Mouse (Mus musculus): Measurements from ENCODE around the gene Gpx2. TPM values are rescaled to one million over a fixed set of nuclear protein-coding genes. Genes with fewer than 3 reads are reported as not detected.

Gene Gpx2
- polyA plus RNA-seq, 2 experiments: 0.06 TPM; not detected in 1

GRCm38 (mm10) chr12:76822002-76822650 is 26.8 kb upstream of the Gpx2 start:
- Histone ChIP-seq H3K27ac (no peak overlapping the region), H3K27me3 (ENCODE audit: control insufficient read depth, insufficient read depth, low read length) (peaks cover 53% of the 10 kb centered on the region), H3K4me2 (ENCODE audit: low read depth) (peak overlapping the region; percentile 65), H3K9ac (replicated peaks) (no peak overlapping the region), H3K36me3 (replicated peaks; ENCODE audit: control insufficient read depth, insufficient read depth, low read depth) (no peaks in the 10 kb centered on the region), H3K4me1 (replicated peaks; ENCODE audit: control insufficient read depth in 2 of 2, insufficient read depth in 2 of 2, low read length in 1 of 2) (no peaks in the 10 kb centered on the region), H3K9me3 (ENCODE audit: control insufficient read depth, low read length) (no peaks in the 10 kb centered on the region), H3K4me3 (ENCODE audit: insufficient read depth in 1 of 2, low read depth in 2 of 2, low read length in 2 of 2) (peak overlapping the region; percentile 38 to 52)
- TF ChIP-seq EP300 (IDR thresholded peaks at IDR 0.05; ENCODE audit: low read depth) (no peak), CTCF (IDR thresholded peaks at IDR 0.05; ENCODE audit: low read depth) (no peak)
- under 1% methylated on average over 61 of the region's 66 CpGs for WGBS (ENCODE audit: insufficient replicate concordance)
- no peak for DNase-seq (ENCODE audit: low read depth in 3 of 3, low spot score in 3 of 3)
- no peak for ATAC-seq (ENCODE audit: insufficient read depth)

GRCm38 (mm10) chr12:76820615-76821014 is 25.3 kb upstream of the Gpx2 start:
- no peaks in the 10 kb centered on the region for H3K4me1 ChIP-seq (replicated peaks; ENCODE audit: control insufficient read depth in 2 of 2, insufficient read depth in 2 of 2, low read length in 1 of 2)
- TF ChIP-seq EP300 (IDR thresholded peaks at IDR 0.05; ENCODE audit: low read depth): no peak
- no peak for ATAC-seq (ENCODE audit: insufficient read depth)
- no peaks in the 10 kb centered on the region for H3K36me3 ChIP-seq (replicated peaks; ENCODE audit: control insufficient read depth, insufficient read depth, low read depth)
- peaks cover 51% of the 10 kb centered on the region for H3K27me3 ChIP-seq (ENCODE audit: control insufficient read depth, insufficient read depth, low read length)
- no peak overlapping the region for H3K4me2 ChIP-seq (ENCODE audit: low read depth)
- no peak overlapping the region for H3K9ac ChIP-seq (replicated peaks)
- H3K9me3 ChIP-seq (ENCODE audit: control insufficient read depth, low read length): no peaks in the 10 kb centered on the region
- 47% methylated on average over 4 of the region's 4 CpGs for WGBS (ENCODE audit: insufficient replicate concordance)
- H3K27ac ChIP-seq: no peak overlapping the region
- H3K4me3 ChIP-seq (ENCODE audit: insufficient read depth in 1 of 2, low read depth in 2 of 2, low read length in 2 of 2): no peak overlapping the region
- no peak for DNase-seq (ENCODE audit: low read depth in 3 of 3, low spot score in 3 of 3)

GRCm38 (mm10) chr12:76819816-76820215 is 24.5 kb upstream of the Gpx2 start:
- Histone ChIP-seq H3K4me3 (ENCODE audit: insufficient read depth in 1 of 2, low read depth in 2 of 2, low read length in 2 of 2) (no peak overlapping the region), H3K4me2 (ENCODE audit: low read depth) (no peak overlapping the region), H3K9me3 (ENCODE audit: control insufficient read depth, low read length) (no peaks in the 10 kb centered on the region), H3K27ac (no peak overlapping the region), H3K27me3 (ENCODE audit: control insufficient read depth, insufficient read depth, low read length) (peaks cover 50% of the 10 kb centered on the region), H3K36me3 (replicated peaks; ENCODE audit: control insufficient read depth, insufficient read depth, low read depth) (no peaks in the 10 kb centered on the region), H3K4me1 (replicated peaks; ENCODE audit: control insufficient read depth in 2 of 2, insufficient read depth in 2 of 2, low read length in 1 of 2) (no peaks in the 10 kb centered on the region), H3K9ac (replicated peaks) (no peak overlapping the region)
- no peak for DNase-seq (ENCODE audit: low read depth in 3 of 3, low spot score in 3 of 3)
- ATAC-seq (ENCODE audit: insufficient read depth): no peak
- TF ChIP-seq EP300 (IDR thresholded peaks at IDR 0.05; ENCODE audit: low read depth): no peak
- TF ChIP-seq CTCF (IDR thresholded peaks at IDR 0.05; ENCODE audit: low read depth): no peak
- WGBS (ENCODE audit: insufficient replicate concordance): 70% methylated on average over 6 of the region's 6 CpGs

GRCm38 (mm10) chr12:76818908-76819307 is 23.6 kb upstream of the Gpx2 start:
- no peak overlapping the region for H3K27ac ChIP-seq
- no peak overlapping the region for H3K4me2 ChIP-seq (ENCODE audit: low read depth)
- H3K4me3 ChIP-seq (ENCODE audit: insufficient read depth in 1 of 2, low read depth in 2 of 2, low read length in 2 of 2): no peak overlapping the region
- no peak for ATAC-seq (ENCODE audit: insufficient read depth)
- H3K27me3 ChIP-seq (ENCODE audit: control insufficient read depth, insufficient read depth, low read length): peaks cover 41% of the 10 kb centered on the region
- no peaks in the 10 kb centered on the region for H3K9me3 ChIP-seq (ENCODE audit: control insufficient read depth, low read length)
- H3K36me3 ChIP-seq (replicated peaks; ENCODE audit: control insufficient read depth, insufficient read depth, low read depth): no peaks in the 10 kb centered on the region
- 64% methylated on average over 9 of the region's 9 CpGs for WGBS (ENCODE audit: insufficient replicate concordance)
- no peaks in the 10 kb centered on the region for H3K4me1 ChIP-seq (replicated peaks; ENCODE audit: control insufficient read depth in 2 of 2, insufficient read depth in 2 of 2, low read length in 1 of 2)
- TF ChIP-seq EP300 (IDR thresholded peaks at IDR 0.05; ENCODE audit: low read depth) (no peak), CTCF (IDR thresholded peaks at IDR 0.05; ENCODE audit: low read depth) (no peak)
- DNase-seq (ENCODE audit: low read depth in 3 of 3, low spot score in 3 of 3): no peak
- no peak overlapping the region for H3K9ac ChIP-seq (replicated peaks)

- Histone ChIP-seq H3K36me3 (replicated peaks; ENCODE audit: control insufficient read depth, insufficient read depth, low read depth) (no peaks in the 10 kb centered on the region), H3K4me2 (ENCODE audit: low read depth) (no peak overlapping the region), H3K4me1 (replicated peaks; ENCODE audit: control insufficient read depth in 2 of 2, insufficient read depth in 2 of 2, low read length in 1 of 2) (no peaks in the 10 kb centered on the region), H3K27me3 (ENCODE audit: control insufficient read depth, insufficient read depth, low read length) (peaks cover 33% of the 10 kb centered on the region), H3K4me3 (ENCODE audit: insufficient read depth in 1 of 2, low read depth in 2 of 2, low read length in 2 of 2) (no peak overlapping the region), H3K9me3 (ENCODE audit: control insufficient read depth, low read length) (no peaks in the 10 kb centered on the region), H3K9ac (replicated peaks) (no peak overlapping the region), H3K27ac (no peak overlapping the region)
- no peak for TF ChIP-seq EP300 (IDR thresholded peaks at IDR 0.05; ENCODE audit: low read depth)
- no peak for TF ChIP-seq CTCF (IDR thresholded peaks at IDR 0.05; ENCODE audit: low read depth)
- WGBS (ENCODE audit: insufficient replicate concordance): 64% methylated on average over 4 of the region's 4 CpGs
- ATAC-seq (ENCODE audit: insufficient read depth) (no peak), DNase-seq (ENCODE audit: low read depth in 3 of 3, low spot score in 3 of 3) (no peak)
These were observed 22.8 kb upstream of the Gpx2 start for GRCm38 (mm10) chr12:76818120-76818519.

All from liver, embryonic 14.5 days (tissue).